Mouse (Mus musculus) CD4-positive, CD25-positive, alpha-beta regulatory T cell, adult 4 months (primary cell): Measurements from ENCODE around the gene Msrb2. TPM values are rescaled to one million over a fixed set of nuclear protein-coding genes. Genes with fewer than 3 reads are reported as not detected.

Experiments used
- polyA plus RNA-seq, 2 experiments: library from polyadenylated mRNA; unstranded; fragments of 100-300 nt; shearing (Covaris generic); gene quantifications; one replicate each; pipeline ENCODE4 v1.2.1; 2017

Msrb2 gene
- polyA plus RNA-seq, 2 experiments from 2014 or later: 28.2 to 30.7 TPM

Other genes with a start within 250 kb of the Msrb2 start
- gene Armc3, start 172.1 kb upstream of the Msrb2 start, polyA plus RNA-seq: 1 to 10 TPM; 3.0 to 3.9 TPM
- gene Ptf1a, start 74.2 kb downstream of the Msrb2 start, polyA plus RNA-seq: not detected
- gene 4921504E06Rik, start 182.5 kb downstream of the Msrb2 start, polyA plus RNA-seq: not detected